Mouse (Mus musculus): ENCODE measurements around the gene Gca.
A peak's percentile ranks its signal among the peaks of the same experiment; 100 is the strongest.

Gene Gca

DNA sequence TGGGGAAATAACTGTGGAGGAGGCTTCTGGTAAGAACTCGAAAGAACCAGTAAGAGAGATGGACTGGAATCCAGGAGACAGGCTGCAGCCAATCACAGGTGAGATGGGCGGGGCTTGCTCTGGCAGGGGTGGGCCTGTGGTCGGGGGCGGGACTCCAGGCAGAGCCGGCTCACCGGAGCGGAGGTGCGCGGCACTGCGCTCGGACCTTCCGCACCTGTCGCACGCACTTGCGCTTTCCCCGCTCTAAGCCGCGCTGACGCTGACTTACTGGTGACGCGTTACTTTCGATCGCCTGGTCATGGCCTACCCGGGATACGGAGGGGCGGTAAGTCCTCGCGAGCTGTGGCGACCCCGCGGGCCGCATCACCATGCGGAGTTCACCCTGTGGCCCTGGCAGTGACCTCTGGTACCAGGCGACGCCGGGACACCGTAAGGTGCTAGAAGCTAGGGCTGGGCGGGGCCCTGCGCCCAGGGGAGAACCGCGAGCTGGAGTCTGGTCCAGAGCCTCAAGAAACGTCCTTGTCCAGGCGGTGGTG lies at the start of gene Gca:
Gene Gca, plus strand, starts transcription at position 151 of the 536 bp plus-strand sequence.
- DNase-seq = peak; percentile 94 to 95

DNA sequence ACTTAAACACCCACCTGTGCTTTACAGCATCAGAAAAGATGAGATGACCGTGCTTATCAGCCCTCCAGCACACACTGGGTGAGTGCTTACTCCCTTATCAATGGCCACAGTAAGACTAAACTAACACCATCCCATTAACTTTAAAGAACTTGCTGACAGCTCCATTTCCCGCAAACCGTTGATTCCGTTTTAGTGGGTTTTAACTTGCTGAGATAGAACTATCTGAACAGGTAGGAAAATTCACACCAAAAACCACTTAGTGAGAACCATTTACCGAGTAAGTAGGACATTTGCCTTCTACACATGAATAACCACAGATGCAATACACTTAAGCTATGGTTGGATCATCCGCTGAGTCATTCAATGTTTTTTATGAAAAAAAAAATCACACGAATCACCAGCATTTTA lies 45.1 kb upstream of the Gca start:
- DNase-seq = no peak

DNA sequence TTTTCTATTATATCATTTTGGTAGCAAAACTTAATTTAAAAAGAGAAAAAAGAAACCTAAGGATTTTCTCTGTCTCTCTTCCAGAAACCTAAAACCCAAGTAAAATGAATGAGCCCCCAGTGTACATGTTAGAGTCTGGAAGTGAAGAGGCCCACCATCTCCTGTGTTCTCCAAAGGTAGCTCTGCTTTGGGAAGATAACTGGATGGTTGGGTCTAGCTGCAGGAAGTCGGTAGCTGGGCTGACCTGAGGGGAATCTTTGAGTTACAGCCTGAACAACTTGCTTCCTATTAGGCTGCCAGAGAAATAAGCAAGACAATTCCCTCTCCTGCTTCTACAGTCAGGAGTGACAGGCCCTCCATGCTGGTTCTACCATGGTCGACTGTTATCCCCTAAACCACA lies 44.4 kb upstream of the Gca start:
- no peak for DNase-seq

DNA sequence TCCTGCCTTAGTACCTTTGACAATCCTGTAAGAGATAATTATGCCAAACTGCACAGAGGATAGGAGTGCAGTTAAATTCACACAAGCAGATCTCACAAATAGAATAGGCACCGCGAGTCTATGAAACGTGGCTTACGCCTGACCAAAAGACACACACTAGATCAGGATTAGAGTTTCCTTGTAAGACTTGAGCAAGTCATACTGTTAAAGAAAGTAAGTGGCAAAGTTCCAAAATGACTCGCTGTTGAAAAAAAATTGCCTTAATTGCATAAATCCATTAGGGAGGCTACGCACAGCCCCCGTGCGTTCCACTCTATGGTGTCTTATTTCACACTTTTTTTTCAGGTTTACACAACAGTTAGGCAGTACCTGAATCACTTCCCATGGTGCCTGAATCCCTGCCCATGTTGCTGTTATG lies 41.1 kb upstream of the Gca start:
- DNase-seq = peak in 1 of 2 experiments; percentile 13

DNA sequence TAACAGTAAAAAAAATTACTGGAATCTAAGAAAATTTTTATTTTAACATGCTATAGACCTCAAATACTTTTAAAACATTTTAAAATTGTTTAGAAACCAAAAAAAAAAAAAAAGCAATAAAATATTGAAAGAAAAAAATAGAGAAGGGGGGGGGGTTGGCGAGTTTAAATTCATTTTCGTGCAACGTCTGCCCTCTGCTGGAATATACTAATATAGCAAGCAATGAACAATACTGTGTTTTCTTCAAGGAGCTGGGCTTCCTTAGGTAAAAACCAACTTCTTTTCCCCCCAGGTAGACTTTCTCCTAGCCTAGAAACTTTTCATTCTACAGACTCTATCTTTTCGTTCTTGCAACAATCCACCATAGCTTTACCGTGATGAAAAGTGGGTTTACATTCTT lies 36.4 kb upstream of the Gca start:
- peak; percentile 38 to 72 for DNase-seq

DNA sequence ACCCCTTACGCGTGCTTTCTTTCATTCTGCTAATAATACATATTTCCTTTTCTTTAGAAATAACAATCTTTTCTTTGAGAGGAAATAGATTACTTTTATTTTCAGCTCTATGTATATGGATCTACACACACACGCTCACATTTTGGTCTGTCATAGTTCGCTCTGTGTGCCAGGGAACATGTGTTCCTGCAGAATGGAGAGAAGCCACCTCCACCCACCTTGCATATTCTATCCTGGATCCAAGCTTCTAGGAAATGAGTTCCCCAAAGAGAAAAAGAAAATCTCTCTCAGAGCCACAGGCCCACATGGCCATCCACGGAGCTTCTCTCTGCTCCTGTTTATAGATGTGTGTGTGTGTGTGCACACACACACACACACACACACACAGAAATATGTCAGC lies 35.7 kb upstream of the Gca start:
- DNase-seq = no peak

DNA sequence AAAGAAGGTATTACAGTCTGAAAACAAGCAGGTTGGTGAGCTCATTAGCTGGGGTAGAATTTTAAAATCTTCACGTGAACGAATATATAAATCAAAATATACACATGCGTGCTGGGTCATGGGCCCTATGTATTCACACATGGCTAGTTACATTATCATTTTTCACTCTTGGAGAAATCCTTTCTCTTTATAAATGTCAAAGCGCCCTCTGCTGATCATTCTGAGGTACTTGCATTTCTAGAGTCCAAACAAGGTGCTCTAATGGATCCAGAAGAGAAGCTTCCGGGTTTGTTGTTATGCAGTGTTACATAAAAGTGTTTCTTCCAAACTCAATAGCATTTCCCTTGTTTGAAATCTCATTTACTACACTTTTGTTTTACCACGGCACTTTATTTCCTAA lies 33.6 kb upstream of the Gca start:
- peak; percentile 52 to 72 for DNase-seq

DNA sequence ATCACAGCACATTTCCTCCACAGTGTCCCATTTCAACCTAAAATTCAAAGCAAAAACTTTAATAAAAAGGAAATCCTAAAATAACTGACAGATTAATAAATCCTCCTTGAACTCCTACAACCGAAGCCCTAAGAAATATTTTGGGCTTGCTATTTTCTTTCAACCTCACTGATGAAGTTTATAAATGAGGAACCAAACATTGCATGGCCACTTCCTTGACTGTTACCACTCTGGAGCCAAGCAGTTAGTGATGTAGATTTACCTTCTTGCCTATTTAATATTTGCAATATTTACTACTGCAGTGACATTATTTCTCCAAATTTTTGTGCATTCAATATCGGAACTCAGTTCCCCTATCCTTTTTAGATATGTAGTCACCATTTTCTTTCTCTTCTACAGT lies 24.2 kb upstream of the Gca start:
- no peak for DNase-seq

DNA sequence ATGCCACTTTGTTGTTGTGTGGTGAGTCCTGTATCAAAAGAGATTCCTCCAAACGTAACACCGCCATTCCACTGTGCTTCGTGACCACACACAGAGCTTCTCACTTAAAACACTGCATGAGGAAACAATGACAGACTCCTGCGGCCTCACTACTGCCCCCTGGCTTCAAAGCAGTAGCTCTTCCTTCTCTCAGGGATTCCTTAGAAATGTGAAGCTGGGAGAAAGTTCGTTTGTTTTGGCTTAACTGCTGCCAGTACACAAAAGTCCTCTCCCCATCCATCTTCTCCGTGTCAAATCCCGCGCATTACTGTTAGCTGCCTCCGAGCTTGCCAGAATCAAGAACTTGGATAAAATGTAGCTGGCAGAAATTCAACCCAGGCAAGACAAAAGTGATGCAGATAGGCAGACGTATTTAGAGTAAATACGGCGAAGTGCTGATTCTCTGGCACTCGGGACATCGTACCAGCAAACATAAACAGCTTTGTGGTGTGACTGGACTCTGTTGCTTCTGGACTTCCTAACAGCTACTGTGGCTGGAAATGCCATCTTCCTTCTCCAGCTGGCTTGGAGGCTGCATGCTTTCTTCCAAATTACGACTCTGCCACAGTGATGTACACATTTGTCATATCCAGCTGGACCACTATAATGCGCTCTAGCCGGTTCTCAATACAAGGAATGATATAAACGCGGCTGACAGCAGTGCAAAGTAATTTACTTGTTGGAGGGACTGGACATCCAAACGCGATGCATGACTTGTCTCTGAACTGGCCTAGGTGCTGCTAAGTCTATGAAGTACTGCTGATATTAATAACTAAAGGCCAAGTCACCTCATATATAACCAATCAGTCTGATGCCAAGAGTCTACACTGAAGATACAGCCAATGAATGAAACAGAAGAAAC lies 20.4 kb upstream of the Gca start:
- DNase-seq = peak; percentile 70 to 72

DNA sequence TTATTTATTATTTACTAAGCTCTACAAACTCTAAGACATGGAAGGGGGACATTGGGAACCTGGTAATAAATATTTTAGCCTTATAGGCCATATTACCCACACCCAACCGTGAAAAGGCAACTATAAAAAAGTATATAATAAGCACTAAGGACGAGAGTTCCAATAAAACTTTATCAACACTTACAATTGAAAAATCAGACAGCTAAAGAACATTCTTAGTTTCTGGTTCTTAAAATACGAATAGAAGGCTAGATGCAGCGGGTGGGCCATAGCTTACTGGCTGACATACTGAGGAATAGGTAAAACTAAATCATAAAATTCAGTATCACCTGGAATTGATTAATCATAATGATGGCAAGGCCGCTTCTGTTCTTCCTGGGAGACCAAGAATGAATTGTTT lies 19.2 kb upstream of the Gca start:
- no peak for DNase-seq

DNA sequence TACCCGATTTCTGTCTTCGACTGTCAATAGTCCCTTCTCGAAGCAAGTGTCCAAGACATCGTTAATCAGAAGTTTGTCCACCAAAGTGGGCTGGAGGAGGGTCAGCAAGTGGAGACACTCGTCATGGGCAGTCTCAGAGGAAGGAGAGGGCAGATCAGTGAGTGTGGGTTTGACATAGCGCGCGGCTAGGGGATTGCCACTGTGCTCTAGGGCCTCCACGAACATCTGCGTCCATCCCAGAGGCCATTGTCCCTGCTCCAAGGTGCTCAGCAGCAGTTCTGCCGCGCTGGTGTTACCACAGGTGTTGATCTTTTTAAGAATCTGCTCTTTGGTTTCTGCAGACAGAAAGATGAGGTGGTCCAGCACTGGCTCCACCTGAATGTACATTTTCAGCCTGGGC lies 18.6 kb upstream of the Gca start:
- DNase-seq = no peak

DNA sequence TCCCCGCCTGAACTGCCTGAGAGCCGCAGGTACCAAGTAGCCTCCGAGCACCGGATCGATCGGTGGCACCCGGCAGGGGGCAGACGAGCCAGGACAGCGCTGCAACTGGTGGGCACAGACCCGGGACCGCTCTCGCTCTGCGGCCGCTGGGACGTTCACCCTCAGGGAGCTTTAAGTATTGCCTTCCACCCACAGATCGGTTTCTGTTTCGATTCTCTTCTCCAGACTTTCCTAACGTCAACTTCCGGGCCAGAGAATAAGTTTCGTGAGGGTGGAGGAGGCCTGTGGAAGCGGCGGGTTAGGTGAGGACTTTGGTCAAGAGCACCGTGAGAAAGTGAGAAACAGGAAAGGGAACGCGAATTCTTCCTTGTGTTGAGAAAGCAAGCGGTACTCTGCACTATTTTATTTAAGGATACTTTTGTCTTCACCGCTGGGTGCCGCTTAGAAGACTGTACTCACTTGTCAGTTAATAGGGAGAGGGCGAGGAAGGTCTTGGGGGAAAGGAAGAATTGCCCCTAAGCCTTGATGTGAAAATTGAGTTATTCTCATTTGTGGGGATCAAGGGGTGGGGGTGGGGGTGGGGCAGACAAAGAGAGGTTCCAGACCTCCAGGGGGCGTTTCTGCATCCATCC lies 18.0 kb upstream of the Gca start, which contains the start of gene Ifih1:
Gene Ifih1, minus strand, starts transcription at position 242 of the 632 bp plus-strand sequence.
- peak; percentile 42 to 62 for DNase-seq

DNA sequence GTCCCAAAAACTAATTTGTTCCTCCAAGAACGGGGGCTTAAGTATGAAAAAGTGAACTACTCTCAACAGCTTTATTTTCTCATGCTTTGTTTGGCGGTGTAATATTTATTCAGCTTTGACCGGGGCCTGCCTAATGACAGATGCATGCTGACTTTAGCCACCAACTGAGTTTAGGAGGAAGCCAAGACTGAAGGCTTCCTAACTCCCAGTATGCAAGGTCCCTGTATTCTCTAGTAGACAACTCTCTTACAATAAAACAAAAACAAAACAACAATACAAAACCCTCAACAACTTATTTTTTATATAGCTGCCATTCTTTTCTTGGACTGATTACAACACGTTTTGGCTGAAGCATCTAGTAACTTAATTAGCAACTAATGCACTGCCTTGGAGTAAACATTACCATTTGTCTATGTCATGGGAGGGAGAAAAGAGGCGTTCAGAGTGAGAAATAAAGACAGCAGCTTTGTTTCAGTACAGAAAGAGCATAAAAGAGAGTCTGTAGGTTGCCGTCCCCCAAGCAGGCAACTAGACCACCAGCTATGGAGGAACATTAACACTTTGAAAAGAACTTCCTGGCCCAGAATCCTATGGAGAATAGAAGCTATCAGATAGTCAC lies 17.3 kb upstream of the Gca start:
- no peak for DNase-seq

DNA sequence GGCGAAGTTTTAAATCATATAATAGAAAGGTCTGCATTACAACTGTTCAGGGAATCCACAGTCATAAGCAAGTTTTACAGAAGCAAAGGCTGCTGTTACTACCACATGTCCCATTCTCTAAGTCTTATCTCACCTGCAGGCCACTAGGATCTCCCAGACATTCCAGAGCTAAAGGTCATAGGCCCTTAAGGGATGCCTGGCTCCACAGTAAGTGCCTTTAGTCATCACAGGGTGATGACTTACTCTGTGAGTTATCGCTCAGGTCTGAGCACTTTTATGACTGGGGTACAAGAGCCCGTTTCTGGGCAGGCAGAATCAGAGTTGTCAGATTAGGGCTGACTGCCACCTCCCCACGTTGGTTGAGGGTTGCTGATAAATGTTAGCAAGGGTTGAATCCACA lies 12.2 kb upstream of the Gca start:
- no peak for DNase-seq

DNA sequence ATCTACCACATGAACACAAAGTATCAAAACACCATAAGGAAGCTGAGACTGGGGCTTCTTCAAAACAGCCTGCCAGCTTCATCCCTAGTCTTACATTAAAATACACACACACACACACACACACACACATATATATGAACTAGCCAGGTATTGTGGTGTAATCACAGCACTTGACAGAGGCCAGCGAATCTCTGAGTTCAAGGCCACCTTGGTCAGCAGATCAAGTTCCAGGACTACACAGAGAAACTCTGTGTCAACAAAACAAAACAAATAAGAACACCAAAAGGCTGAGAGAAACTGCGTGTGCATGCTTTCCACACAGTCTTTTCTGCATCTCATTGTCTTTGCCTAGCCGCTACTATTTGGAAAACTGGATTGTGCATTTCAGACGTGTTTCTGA lies 11.6 kb upstream of the Gca start:
- DNase-seq = no peak

DNA sequence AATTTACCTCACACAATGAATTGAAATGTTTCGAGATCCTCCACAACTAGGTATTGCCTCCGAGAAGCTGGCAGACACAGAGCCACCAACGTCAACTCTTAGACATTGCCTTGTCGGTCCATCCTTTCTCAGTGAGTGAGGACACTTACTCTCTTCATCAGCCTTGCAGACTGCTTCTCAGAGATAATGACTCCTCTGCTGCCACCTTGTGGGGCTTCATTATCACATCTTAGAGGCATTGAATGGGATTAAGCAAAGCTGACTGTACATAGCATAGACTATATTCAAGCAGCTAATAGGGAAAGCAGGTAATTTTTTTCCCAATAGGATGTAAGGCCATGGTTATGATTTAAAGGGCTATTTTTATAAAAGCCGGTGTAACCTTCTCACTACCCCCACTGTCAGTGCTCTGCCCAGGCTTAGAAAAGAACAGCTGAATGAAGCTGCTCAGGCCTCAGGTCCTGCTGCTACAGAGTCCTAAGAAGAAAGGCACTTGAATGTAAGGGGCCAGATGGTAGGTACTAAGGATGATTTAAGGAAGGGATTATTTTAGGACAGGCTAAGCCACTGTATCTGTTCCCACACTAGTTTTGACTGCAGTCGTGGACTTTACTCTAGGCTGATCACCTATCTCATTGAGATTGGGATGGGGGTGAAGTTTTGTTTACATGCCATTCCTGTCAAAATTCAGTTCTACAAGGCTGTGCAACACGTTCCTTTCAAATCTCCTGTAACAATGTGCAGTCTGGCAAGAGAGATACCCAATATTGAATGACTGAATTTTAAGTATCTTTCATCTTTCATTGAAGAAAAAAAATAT lies 9.4 kb upstream of the Gca start:
- peak; percentile 83 to 84 for DNase-seq

DNA sequence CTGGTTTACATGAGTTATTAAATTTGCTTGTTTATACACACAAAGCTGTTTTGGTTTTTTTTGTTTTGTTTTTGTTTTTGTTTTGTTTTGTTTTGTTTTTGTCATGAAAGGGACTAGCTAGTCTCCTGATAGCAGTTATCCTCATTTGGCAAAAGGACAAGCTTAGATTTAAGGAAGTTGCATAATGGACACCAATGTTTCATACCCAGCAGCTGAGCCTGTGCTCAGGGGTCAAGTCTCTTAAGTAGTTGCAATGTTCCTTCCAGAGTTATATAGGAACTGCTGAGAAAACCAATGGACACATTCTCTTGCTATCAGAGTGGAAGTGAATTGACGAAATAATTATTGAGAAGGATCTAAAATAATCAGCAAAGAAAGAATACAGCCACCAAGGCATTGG lies 8.0 kb upstream of the Gca start:
- DNase-seq = no peak

DNA sequence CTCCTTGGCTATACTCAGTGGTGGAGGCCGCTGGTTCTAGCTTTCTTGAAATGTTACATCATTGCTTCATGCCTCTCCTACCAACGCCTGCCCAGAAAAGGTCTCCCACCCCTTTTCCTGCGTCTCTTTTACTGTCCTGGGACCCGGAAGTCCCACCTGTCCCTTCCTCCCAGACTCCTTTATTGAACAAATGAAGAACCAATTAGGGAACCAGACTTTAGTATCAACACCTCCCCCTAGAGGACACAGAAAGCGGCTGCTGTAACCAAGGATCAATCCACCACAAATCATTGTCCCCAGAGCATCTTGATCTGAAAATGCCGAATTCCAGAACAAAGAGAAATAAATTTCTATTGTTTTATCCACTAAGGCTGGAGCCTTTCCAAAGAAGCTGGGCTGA lies 3.5 kb upstream of the Gca start:
- no peak for DNase-seq

DNA sequence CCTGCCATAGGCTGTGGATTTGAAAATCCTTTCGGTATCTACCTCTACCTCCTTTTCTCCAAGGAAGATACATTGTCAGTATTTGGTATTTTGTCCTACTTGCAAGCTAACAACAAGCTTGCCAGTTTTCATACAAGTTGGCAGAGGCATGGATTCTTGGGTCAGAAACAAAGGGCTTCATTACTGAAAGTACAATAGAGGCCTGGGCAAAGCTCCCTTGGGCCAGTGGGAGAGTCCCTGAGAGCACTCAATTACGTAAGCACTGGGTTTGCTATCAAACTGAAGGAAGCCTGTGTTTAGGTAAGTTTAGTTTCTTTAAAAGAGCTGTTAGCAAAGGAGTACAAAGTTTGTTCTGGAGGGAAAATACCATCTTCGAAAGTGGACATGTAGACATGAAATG lies 1.5 kb upstream of the Gca start:
- DNase-seq = no peak

DNA sequence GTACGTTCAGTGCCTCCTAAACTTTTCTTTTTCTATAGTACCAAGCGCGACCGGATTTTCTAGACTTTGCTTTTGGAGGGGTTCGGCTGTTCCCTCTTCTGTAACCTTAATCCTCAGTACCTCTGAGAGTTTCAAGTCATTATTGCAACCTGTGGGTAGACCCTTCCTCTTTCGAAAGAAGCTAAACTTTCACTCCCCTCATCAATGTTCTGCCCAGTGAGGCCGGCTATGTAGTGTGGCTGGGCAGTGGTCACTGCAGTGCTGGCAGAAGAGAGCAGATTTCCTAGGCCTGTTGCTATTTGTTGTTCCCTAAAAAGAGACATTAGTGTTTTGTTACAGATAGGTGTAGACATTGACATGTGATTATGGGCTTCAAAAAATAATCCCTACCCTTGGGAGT lies 754 bp downstream of the Gca start:
- no peak for DNase-seq

DNA sequence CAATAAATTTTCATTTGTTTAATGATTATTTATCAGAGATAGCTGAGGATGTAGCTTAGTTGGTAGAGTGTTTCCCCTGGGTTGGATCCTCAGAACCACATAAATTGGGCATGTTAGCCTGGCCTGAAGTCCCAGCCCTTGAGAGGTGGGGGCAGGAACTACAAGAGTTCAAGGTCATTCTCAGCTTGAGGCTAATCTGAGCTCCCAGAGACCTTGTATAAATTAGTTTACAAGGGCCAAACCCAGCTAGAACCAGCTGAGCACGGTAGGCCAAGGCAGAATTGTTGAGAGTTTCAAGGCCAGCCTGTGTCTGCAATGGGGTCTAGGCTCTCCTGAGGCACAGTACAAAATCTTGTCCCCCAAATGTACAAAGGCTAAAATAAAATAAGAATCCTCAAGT lies 1.5 kb downstream of the Gca start:
- no peak for DNase-seq

DNA sequence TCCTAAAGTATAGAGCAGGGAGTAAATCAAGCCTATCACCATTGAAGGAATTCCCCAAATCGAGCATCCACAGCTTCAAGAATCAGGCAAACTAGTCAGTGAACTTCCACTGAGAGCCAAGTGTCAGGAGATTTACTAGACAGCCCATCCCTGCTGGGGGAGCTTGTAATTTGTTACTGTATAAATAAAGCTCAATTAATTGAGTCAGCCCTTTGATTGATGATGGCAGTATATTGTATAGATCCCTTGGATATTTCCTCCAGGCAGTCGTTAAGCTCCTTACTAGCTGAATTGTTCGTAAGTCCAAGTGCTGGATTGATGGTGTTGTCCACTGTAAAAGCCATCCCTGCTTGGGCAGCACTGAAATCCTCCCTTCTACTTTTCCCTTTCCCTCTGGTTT lies 5.8 kb downstream of the Gca start:
- no peak for DNase-seq

DNA sequence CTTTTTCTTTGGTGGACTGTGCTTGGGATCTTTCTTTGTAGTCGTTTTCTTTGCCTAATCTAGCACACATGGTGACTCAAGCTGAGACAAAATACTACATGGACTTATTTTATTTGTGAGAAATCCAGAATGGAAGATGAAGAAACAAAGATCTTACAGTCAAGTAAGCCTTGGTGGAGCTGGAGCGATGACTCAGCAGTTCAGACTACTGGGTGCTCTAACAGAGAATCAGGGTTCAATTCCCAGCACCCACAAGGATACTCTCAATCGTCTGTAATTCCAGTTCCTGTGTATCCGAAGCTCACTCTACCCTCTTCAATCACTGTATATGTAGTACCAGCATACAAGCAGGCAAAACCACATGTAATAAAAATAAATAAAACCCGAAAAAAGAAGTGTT lies 6.2 kb downstream of the Gca start:
- no peak for DNase-seq

Data from cerebellum, postnatal 10 days (tissue).